Mouse (Mus musculus): ENCODE data around the gene Timeless. TPM values are rescaled to one million over a fixed set of nuclear protein-coding genes. Genes with fewer than 3 reads are reported as not detected.

Gene Timeless
- polyA plus RNA-seq, 1 experiment from 2014 or later = 35.0 TPM

GRCm38 (mm10) chr10:128239140-128239539 is 7.3 kb downstream of the Timeless start:
- Histone ChIP-seq H3K36me3 (ENCODE audit: control insufficient read depth, insufficient read depth, low read length) (peaks cover 11% of the 10 kb centered on the region; the same call in 1 of the 2 replicates), H3K27ac (ENCODE audit: low read length) (no peak overlapping the region), H3K9me3 (replicated peaks; ENCODE audit: control insufficient read depth, low read length) (no peaks in the 10 kb centered on the region), H3K4me2 (ENCODE audit: low read depth, low read length) (no peak overlapping the region), H3K4me1 (ENCODE audit: control insufficient read depth, insufficient read depth, low read length) (no peaks in the 10 kb centered on the region), H3K27me3 (ENCODE audit: control insufficient read depth, insufficient read depth, low read length) (no peaks in the 10 kb centered on the region), H3K9ac (ENCODE audit: low read length) (no peak overlapping the region), H3K4me3 (replicated peaks; ENCODE audit: low read length) (no peak overlapping the region)
- 93% methylated on average over 4 of the region's 4 CpGs for WGBS
- no peak for ATAC-seq (ENCODE audit: insufficient read depth, low FRiP score)

DNA sequence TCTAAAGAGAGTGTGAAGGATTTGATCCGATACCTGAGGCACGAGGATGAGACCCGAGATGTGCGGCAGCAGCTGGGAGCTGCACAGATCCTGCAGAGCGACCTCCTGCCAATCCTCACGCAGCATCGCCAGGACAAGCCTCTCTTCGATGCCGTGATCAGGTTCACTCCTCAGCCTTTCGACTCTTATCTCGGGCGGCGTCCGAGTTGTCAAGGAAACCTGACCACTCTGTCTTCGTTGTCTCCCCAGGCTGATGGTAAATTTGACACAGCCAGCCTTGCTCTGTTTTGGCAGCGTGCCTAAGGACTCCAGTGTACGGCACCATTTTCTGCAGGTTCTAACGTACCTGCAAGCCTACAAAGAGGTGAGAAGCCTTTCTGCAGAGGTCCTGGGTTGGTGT is 8.3 kb downstream of the Timeless start:
- H3K27me3 ChIP-seq (ENCODE audit: control insufficient read depth, insufficient read depth, low read length) = no peaks in the 10 kb centered on the region
- 81% methylated on average over 18 of the region's 18 CpGs for WGBS
- H3K4me1 ChIP-seq (ENCODE audit: control insufficient read depth, insufficient read depth, low read length) = no peaks in the 10 kb centered on the region
- no peak overlapping the region for H3K4me2 ChIP-seq (ENCODE audit: low read depth, low read length)
- H3K36me3 ChIP-seq (ENCODE audit: control insufficient read depth, insufficient read depth, low read length) = peaks cover 16% of the 10 kb centered on the region; the same call in 1 of the 2 replicates
- no peak overlapping the region for H3K4me3 ChIP-seq (replicated peaks; ENCODE audit: low read length)
- H3K9me3 ChIP-seq (replicated peaks; ENCODE audit: control insufficient read depth, low read length) = no peaks in the 10 kb centered on the region
- no peak for ATAC-seq (ENCODE audit: insufficient read depth, low FRiP score)
- H3K27ac ChIP-seq (ENCODE audit: low read length) = no peak overlapping the region
- no peak overlapping the region for H3K9ac ChIP-seq (ENCODE audit: low read length)

DNA sequence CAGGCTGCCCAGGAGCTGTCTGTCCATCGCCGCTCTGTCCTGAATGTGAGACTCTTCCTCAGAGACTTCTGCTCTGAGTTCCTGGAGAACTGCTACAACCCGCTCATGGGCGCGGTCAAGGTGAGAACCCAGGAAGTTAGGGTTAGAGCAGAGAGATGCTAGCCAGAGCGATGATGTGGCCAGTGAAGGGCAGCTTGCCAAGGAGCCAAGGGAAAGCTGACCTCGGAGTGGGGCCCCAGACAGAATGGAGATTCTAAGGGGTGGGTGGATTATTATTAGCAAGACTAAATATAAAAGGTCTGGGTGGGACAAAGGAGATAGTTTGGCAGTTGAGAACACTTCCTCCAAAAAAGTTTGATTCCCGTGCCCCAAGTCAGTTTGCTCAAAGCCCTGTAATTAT is 11.4 kb downstream of the Timeless start:
- no peaks in the 10 kb centered on the region for H3K27me3 ChIP-seq (ENCODE audit: control insufficient read depth, insufficient read depth, low read length)
- peaks cover 19% of the 10 kb centered on the region; the same call in 1 of the 2 replicates for H3K36me3 ChIP-seq (ENCODE audit: control insufficient read depth, insufficient read depth, low read length)
- no peak overlapping the region for H3K4me2 ChIP-seq (ENCODE audit: low read depth, low read length)
- no peaks in the 10 kb centered on the region for H3K4me1 ChIP-seq (ENCODE audit: control insufficient read depth, insufficient read depth, low read length)
- WGBS = 91% methylated on average over 8 of the region's 8 CpGs
- H3K27ac ChIP-seq (ENCODE audit: low read length) = no peak overlapping the region
- no peak overlapping the region for H3K9ac ChIP-seq (ENCODE audit: low read length)
- no peak overlapping the region for H3K4me3 ChIP-seq (replicated peaks; ENCODE audit: low read length)
- no peak for ATAC-seq (ENCODE audit: insufficient read depth, low FRiP score)
- H3K9me3 ChIP-seq (replicated peaks; ENCODE audit: control insufficient read depth, low read length) = no peaks in the 10 kb centered on the region

- Histone ChIP-seq H3K4me1 (ENCODE audit: control insufficient read depth, insufficient read depth, low read length) (no peaks in the 10 kb centered on the region), H3K9ac (ENCODE audit: low read length) (no peak overlapping the region), H3K4me3 (replicated peaks; ENCODE audit: low read length) (no peak overlapping the region), H3K4me2 (ENCODE audit: low read depth, low read length) (no peak overlapping the region), H3K27me3 (ENCODE audit: control insufficient read depth, insufficient read depth, low read length) (no peaks in the 10 kb centered on the region), H3K36me3 (ENCODE audit: control insufficient read depth, insufficient read depth, low read length) (peaks cover 19% of the 10 kb centered on the region; the same call in 1 of the 2 replicates), H3K27ac (ENCODE audit: low read length) (no peak overlapping the region), H3K9me3 (replicated peaks; ENCODE audit: control insufficient read depth, low read length) (no peaks in the 10 kb centered on the region)
- WGBS = 94% methylated on average over 15 of the region's 15 CpGs
- no peak for ATAC-seq (ENCODE audit: insufficient read depth, low FRiP score)
These were observed 12.3 kb downstream of the Timeless start for GRCm38 (mm10) chr10:128244121-128244520.

DNA sequence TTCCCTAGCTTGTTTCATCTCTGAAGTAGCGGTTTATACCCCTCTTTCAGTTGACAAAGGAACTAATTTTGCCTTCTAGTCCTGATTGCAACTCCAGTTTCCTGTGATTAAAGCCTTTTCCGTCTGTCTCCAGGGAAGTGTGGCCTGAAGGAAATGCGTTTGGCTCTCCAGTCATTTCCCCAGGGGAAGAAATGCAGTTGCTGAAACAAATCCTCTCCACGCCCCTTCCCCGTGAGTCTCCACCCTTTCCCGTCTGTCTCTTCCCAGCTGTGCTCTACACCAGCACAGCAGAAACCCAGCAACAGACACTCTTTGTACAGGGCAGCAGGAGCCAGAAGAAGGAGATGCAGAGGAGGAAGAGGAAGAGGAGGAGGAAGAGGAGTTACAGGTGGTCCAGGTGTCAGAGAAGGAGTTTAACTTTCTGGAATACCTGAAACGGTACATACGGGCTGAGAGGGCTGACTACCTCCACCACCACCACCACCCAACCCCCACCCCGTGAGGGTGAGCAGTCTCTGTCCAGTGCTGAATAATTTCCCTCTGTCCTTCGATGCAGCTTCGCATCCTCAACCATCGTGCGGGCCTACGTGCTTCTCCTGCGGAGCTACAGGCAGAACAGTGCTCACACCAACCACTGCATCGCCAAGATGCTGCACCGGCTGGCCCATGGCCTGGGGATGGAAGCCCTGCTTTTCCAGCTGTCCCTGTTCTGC is 15.3 kb downstream of the Timeless start:
- Histone ChIP-seq H3K4me3 (replicated peaks; ENCODE audit: low read length) (no peak overlapping the region; the same call in 1 of the 2 replicates), H3K4me2 (ENCODE audit: low read depth, low read length) (no peak overlapping the region), H3K27ac (ENCODE audit: low read length) (peak overlapping the region; percentile 62), H3K36me3 (ENCODE audit: control insufficient read depth, insufficient read depth, low read length) (peaks cover 27% of the 10 kb centered on the region; the same call in 1 of the 2 replicates), H3K9ac (ENCODE audit: low read length) (no peak overlapping the region), H3K9me3 (replicated peaks; ENCODE audit: control insufficient read depth, low read length) (no peaks in the 10 kb centered on the region), H3K27me3 (ENCODE audit: control insufficient read depth, insufficient read depth, low read length) (no peaks in the 10 kb centered on the region), H3K4me1 (ENCODE audit: control insufficient read depth, insufficient read depth, low read length) (no peaks in the 10 kb centered on the region)
- 81% methylated on average over 17 of the region's 17 CpGs for WGBS
- no peak for ATAC-seq (ENCODE audit: insufficient read depth, low FRiP score)

GRCm38 (mm10) chr10:128250565-128250964 is 18.7 kb downstream of the Timeless start:
- Histone ChIP-seq H3K27me3 (ENCODE audit: control insufficient read depth, insufficient read depth, low read length) (no peaks in the 10 kb centered on the region), H3K27ac (ENCODE audit: low read length) (no peak overlapping the region), H3K4me3 (replicated peaks; ENCODE audit: low read length) (no peak overlapping the region), H3K4me2 (ENCODE audit: low read depth, low read length) (no peak overlapping the region), H3K9ac (ENCODE audit: low read length) (no peak overlapping the region), H3K4me1 (ENCODE audit: control insufficient read depth, insufficient read depth, low read length) (no peaks in the 10 kb centered on the region), H3K36me3 (ENCODE audit: control insufficient read depth, insufficient read depth, low read length) (peaks cover 18% of the 10 kb centered on the region; the same call in 1 of the 2 replicates), H3K9me3 (replicated peaks; ENCODE audit: control insufficient read depth, low read length) (no peaks in the 10 kb centered on the region)
- ATAC-seq (ENCODE audit: insufficient read depth, low FRiP score) = no peak
- WGBS = 96% methylated on average over 13 of the region's 13 CpGs

DNA sequence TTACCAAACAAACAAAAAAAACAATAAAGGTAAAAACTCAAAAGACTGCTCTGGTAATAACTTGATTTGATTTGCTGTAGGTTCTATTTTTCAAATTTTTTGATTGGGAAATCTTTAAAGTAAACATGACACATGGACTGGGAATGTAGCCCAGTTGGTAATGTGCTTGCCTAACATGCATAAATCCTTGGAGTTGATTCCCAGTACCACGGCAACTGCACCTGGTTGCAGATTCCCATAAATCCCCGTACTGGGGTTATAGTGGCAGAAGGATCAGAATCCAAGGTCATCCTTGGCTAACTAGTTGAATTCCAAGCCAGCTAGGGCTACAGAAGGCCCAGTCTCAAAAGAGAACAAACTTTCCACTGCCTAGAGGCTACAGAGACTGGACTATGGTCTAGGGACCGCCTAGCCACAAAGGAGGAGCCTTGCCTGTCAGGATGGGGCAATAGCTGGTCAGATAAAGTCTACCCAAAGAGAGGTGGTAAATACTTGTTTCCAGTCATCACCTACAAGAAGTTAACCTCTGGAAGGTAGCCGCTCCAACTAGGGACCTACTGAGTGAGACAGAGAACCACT is 21.9 kb downstream of the Timeless start, which contains the start of gene Apon:
Gene Apon (plus strand): TSS at position 420 of the 579 bp plus-strand sequence.
- H3K36me3 ChIP-seq (ENCODE audit: control insufficient read depth, insufficient read depth, low read length) = peaks cover 15% of the 10 kb centered on the region; the same call in 1 of the 2 replicates
- H3K4me2 ChIP-seq (ENCODE audit: low read depth, low read length) = no peak within 1 kb of the TSS
- 67% methylated on average over 4 of the region's 4 CpGs for whole genome bisulfite sequencing
- H3K4me1 ChIP-seq (ENCODE audit: control insufficient read depth, insufficient read depth, low read length) = no peaks in the 10 kb centered on the region
- ATAC-seq (ENCODE audit: insufficient read depth, low FRiP score) = no peak
- H3K4me3 ChIP-seq (replicated peaks; ENCODE audit: low read length) = no peak within 1 kb of the TSS
- H3K27me3 ChIP-seq (ENCODE audit: control insufficient read depth, insufficient read depth, low read length) = no peaks in the 10 kb centered on the region
- no peaks in the 10 kb centered on the region for H3K9me3 ChIP-seq (replicated peaks; ENCODE audit: control insufficient read depth, low read length)
- H3K9ac ChIP-seq (ENCODE audit: low read length) = no peak within 1 kb of the TSS
- H3K27ac ChIP-seq (ENCODE audit: low read length) = no peak within 1 kb of the TSS

DNA sequence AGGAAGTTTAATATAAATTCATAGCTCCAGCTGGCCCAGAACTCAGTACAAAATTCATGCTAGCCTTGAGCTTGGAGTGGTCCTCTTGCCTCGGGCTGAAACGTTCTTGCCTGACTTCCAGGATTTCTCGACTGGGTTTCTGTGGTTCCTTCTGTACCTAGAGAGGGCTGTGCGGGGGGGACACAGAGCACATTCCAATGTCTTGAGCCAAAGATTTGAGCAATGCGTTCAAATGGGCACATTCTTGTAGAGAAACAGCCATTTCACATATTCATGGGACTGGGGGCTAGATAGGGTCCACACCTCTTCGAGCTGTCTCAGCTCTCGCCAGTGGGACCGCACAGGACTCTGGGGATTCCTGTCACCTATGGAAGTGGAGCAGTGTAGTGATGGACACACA is 24.1 kb downstream of the Timeless start:
- Histone ChIP-seq H3K4me1 (ENCODE audit: control insufficient read depth, insufficient read depth, low read length) (no peaks in the 10 kb centered on the region), H3K4me3 (replicated peaks; ENCODE audit: low read length) (no peak overlapping the region), H3K27me3 (ENCODE audit: control insufficient read depth, insufficient read depth, low read length) (no peaks in the 10 kb centered on the region), H3K36me3 (ENCODE audit: control insufficient read depth, insufficient read depth, low read length) (no peaks in the 10 kb centered on the region), H3K9me3 (replicated peaks; ENCODE audit: control insufficient read depth, low read length) (no peaks in the 10 kb centered on the region), H3K4me2 (ENCODE audit: low read depth, low read length) (no peak overlapping the region), H3K9ac (ENCODE audit: low read length) (no peak overlapping the region), H3K27ac (ENCODE audit: low read length) (no peak overlapping the region)
- WGBS = 86% methylated on average over 8 of the region's 8 CpGs
- ATAC-seq (ENCODE audit: insufficient read depth, low FRiP score) = no peak

DNA sequence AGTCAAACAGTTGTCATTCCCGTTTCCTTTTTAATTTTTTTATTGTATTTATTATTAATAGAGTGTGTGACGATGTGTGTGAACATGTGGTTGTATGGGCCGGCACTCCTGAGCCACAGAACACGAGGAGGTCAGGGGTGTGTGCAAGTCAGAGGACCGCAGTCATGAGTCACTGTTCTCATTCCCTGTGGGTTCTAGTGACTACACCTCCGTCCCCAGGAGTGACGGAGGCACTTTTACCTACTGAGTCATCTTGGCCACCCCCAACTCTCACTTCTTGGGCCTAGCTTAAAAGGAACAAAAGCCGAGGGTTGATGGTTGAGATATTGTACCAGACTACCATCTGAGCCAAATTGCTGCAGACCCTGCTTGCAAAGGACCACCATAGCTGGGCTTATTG is 24.5 kb downstream of the Timeless start:
- Histone ChIP-seq H3K4me2 (ENCODE audit: low read depth, low read length) (no peak overlapping the region), H3K9me3 (replicated peaks; ENCODE audit: control insufficient read depth, low read length) (no peaks in the 10 kb centered on the region), H3K27ac (ENCODE audit: low read length) (no peak overlapping the region), H3K4me3 (replicated peaks; ENCODE audit: low read length) (no peak overlapping the region), H3K9ac (ENCODE audit: low read length) (no peak overlapping the region), H3K4me1 (ENCODE audit: control insufficient read depth, insufficient read depth, low read length) (no peaks in the 10 kb centered on the region), H3K27me3 (ENCODE audit: control insufficient read depth, insufficient read depth, low read length) (no peaks in the 10 kb centered on the region), H3K36me3 (ENCODE audit: control insufficient read depth, insufficient read depth, low read length) (no peaks in the 10 kb centered on the region)
- no peak for ATAC-seq (ENCODE audit: insufficient read depth, low FRiP score)
- 77% methylated on average over 8 of the region's 8 CpGs for WGBS

All from stomach, embryonic 16.5 days (tissue).